Mouse (Mus musculus) liver, adult (tissue): ENCODE measurements around the gene Abhd17c.

Experiments
- GATA4 ChIP-seq: IDR thresholded peaks from 2 replicates; pipeline ENCODE4 v1.6.1; 2014; ENCODE audit warnings: mild to moderate bottlenecking, low read length; ENCODE audit not compliant: insufficient replicate concordance

Abhd17c gene

DNA sequence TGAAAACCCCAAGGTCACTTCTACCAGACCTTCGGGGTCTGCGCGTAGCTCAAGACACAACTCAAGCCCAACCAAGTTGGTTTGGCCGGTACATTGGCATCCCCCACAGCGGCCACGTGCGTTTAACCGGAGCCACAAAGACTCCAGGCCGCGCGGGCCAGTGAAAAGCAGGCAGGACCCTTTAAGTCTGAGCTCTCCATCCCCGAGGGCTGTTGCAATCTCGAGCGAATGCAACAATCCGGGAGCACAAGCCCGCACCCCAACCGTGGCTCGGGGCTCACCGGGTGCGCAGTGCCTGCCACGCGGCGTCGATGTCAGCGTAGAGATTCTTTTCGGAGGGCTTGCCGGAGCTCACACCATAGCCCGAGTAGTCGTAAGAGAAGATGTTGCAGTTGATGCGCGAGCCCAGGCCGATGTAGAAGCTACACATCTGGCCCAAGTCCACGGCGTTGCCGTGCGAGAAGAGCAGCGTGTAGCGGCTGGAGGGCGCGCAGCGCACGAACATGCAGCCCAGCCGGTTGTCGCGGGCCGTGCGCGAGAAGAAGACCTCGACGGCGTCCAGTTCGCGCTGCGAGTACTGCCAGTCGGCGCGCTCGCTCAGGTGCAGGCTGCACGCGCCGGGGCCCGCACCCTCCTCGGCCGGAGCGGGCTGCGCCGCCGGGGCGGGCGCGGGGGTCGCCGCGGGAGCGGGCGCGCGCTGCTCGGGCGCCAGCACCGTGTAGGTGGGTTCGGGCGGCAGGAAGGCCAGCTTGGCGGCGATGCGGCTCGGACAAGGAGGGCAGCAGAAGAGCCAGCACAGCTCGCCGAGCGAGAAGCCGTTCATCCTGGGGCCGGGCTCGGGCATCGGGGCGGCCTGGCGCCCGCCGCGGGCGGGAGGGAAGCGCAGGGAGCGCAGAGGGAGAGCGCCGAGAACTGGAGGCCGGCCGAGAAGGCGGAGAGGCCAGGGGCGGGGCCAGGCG is at the start of gene Abhd17c:
TSS of gene Abhd17c (minus strand) at position 893 of the 959 bp plus-strand sequence.
- TF ChIP-seq GATA4 = no peak

DNA sequence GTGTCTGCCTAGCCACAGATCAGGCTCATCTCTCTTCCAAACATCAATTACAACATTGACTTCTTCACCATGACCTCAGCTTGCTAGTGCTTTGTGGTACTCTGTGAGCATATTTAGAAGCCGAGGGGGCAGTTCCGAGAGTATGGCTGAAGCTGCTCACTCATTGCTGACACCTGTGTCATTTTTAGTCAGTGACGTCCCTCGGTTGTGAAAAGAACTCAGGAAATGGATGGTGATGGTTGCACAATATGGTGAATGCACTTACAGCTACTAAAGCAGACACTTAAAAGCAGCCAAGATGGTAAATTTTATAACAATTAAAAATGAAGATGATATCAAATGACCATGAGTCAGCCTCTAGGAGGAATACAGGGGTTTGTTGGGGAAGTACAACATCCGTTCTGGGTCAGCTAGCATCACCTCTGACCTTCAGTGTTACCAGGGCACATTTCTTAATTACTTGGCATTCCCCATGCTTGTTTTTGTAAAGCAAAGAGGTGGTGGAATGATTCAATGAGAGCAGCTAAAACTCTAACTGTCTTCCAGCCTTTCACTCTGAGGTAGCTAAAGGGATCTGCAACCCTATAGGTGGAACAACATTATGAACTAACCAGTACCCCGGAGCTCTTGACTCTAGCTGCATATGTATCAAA is 45.6 kb upstream of the Abhd17c start:
- TF ChIP-seq GATA4 = no peak

- TF ChIP-seq GATA4 = no peak
These were observed 44.5 kb upstream of the Abhd17c start for GRCm38 (mm10) chr7:84196221-84196620.

DNA sequence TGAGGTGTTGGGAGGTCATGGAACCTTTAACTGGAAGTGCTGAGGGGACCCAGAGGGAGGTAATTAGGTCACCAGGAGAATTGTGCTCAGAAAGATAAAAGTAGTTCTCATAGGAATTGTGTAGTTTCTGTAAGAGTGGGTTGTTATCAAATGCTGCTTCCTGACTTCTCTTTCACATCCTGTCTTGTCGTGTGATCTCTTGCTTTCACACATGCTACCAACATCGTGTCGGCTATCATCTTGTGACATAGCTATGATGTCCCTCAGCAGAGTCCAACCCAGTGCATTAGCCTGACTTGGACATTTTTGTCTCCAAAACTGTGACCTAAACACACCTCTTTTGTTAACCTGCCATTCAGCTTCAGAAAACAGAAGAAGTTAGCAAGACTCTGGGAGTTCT is 40.6 kb upstream of the Abhd17c start:
- TF ChIP-seq GATA4 = no peak

DNA sequence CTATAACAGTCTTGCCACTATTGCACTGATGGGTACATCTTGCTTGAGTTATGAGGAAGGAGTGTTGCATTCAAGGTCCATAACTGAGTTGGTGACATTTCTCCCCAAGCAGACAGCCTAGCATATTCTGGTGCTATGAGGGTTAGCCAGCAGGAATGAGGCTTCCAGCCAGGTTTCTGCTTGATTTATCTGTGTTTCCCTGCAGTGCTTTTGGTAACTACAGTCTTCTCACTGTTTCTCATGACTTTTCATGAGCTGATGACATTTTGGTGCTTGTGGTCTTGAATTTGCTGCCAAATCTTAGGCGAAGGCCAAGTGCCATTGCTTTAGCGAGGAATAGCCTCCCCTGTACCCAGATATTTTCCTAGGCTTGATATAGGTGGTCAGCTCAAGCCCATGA is 39.8 kb upstream of the Abhd17c start:
- no peak for TF ChIP-seq GATA4

- TF ChIP-seq GATA4 = no peak
These were observed 36.5 kb upstream of the Abhd17c start for GRCm38 (mm10) chr7:84188196-84188595.

DNA sequence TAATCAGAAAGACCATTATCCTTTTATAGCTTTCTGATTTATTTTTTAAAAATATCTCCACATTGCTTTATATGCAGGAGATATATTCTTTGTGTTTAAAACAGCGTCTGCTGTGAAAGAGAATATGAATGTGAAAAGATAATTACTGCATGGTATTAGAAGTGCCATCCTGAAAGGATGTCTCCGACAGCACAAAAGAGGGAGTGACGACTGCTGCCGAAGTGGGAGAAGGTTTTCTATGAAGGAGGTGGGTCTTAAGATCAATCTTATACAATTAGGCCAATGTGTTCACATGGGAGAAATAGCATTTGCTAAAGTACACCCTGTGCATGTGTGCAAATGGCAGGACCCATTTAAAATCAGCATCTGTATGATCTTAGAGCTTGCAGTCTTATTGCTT is 33.5 kb upstream of the Abhd17c start:
- TF ChIP-seq GATA4 = no peak

GRCm38 (mm10) chr7:84184703-84185102 is 33.0 kb upstream of the Abhd17c start:
- no peak for TF ChIP-seq GATA4

DNA sequence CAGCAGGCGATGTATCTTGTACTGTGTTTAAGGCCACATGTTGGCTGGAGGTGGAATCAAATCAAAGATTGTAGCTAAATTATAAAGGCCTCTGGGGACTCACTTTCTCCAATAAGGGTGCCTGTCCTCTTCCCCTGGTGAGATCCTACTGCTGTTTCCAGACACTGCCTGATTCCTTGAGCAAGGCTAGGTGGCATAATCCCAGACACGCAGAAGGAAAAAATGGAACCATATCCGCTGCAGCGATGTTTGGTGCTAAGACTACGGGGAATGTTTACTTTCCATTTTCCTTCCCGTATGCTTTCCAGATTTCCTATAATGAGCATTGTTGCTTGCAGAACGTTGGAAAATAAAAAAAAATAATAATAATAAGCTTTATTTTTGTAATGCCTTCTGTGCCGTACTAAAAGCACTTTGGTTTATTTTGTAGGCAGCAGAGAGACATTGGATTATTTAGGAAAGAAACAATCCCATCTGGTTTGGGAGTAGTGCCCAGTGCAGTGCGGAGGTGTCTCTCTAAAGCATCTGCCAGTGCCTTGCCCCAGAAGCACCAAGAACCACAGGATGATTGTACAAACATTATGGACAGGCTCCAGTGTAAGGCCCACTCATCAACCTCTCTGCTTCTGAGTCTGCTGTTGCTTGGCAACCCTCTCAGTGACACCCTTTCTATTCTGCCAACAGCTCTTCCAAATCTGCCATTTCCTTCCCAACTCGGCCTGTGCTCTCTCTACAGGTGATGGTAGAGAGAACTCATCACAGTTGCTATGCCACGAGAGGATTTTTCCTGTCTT is 23.2 kb upstream of the Abhd17c start:
- TF ChIP-seq GATA4 = no peak

DNA sequence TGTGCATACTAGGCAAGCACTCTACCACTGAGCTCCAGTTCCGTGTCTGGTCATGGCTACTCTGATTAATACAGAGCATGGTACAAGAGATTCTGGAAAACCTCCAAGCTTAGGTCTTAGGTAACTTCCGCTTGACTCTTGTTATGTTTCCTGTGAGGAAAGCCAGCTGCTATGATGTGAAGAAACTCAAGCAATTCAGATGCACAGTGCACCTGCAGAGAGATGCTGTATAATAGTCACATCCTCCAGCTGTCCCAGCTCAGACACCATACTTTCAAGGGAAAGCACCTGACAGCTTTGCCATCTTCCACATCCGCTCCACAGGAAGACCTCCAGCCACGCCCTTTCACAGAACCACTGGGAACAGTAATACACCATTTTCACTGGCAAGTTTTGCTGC is 21.7 kb upstream of the Abhd17c start:
- TF ChIP-seq GATA4 = no peak

DNA sequence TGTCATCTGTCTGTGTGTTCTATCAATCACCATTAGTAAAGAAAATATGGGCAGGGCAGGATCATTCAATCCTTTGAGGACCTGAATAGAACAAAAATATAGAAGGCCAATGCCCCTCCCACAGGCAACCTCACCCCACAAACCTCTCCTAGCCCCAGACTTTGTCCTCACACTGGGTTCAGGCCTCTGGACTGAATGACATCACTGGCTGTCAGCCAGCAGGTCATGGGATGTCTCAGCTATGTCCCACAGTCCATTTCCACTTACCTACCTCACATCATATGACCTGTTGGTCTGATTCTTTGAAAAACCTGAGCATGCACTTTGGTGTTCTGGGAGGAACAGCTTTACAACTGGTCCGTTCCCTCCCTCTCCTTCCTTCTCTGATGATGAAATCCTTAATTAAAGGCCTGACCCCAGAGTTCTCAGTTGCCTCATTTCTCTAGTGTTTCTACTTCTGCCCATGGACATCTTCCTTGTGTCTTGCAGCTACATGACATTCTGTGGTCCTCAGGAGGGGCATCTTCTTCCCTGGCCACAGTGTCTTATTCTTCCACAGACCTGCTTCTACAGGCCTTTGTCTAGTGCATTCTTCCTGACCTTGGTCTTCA is 19.6 kb upstream of the Abhd17c start:
- no peak for TF ChIP-seq GATA4

DNA sequence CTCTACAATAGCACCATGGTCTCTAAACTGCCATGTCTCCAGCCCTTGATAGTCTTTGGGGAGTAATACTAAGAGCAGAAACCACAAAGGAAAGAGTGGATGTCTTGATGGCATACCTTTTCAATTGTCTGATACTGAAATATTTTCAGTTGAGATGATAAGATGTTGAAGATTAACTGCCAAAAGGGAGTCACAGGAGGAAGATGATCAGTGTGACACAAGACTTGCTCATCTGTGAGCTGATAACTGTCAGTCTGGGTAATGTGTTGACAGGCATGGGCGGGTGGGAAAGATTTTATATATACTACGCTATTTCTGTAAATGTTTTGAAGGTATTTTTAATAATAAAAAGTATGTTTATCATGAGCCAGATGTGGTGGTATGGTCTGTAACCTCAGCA is 16.7 kb upstream of the Abhd17c start:
- no peak for TF ChIP-seq GATA4

- 0 out of 2 replicates have a peak, but pooled peaks have one; percentile 29 for TF ChIP-seq GATA4
These were observed 15.2 kb upstream of the Abhd17c start for GRCm38 (mm10) chr7:84166721-84167419.

DNA sequence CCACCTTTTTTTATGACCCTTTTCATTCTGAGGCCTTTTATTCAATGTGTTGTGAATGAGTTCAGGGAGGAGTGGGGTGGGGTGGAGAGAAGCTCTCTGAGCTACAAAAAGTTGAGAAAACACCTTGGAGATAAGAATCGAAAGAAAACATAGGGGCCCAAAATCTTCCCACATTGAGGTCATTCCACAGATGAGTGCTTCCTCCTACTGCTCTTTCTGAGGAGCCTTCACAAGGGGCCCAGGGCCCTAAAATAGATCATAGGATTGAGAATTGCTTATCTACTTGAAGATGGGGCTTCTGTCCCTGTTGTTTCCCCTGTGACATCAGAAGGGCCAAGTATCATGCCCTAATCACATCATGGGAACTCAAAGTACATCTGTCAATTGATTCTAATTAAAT is 14.3 kb upstream of the Abhd17c start:
- no peak for TF ChIP-seq GATA4
